Mouse (Mus musculus) megakaryocyte-erythroid progenitor cell, adult 5 weeks (primary cell): ENCODE results near the gene Olfr1128. TPM values are rescaled to one million over a fixed set of nuclear protein-coding genes. Genes with fewer than 3 reads are reported as not detected.

ENCODE experiments used
- polyA plus RNA-seq: library from polyadenylated mRNA; stranded (reverse); fragments of >175 nt; gene quantifications from 2 replicates; pipeline ENCODE4 v1.2.3, GENCODE M21; 2012

Gene Olfr1128
- not detected in 2 replicates for polyA plus RNA-seq

GRCm38 (mm10) chr2:87545442-87545841 is at the start of gene Olfr1128:
TSS of gene Olfr1128 (minus strand) at chr2:87545542.

GRCm38 (mm10) chr2:87573602-87574001 is 28.3 kb upstream of the Olfr1128 start, which contains the start of gene Olfr1129:
TSS of gene Olfr1129 (plus strand) at chr2:87573902.

GRCm38 (mm10) chr2:87531496-87531895 is 13.8 kb downstream of the Olfr1128 start, which contains the start of gene Olfr153:
TSS of gene Olfr153 (plus strand) at chr2:87531796.

GRCm38 (mm10) chr2:87506265-87506664 is 39.1 kb downstream of the Olfr1128 start, which contains the start of gene Pramel6:
TSS of gene Pramel6 (plus strand) at chr2:87506565.

GRCm38 (mm10) chr2:87496993-87497392 is 48.3 kb downstream of the Olfr1128 start, which contains the start of gene Pramel7:
TSS of gene Pramel7 (minus strand) at chr2:87497093.

Other genes with a start within 250 kb of the Olfr1128 start
- not detected in 2 replicates for gene Olfr1118, start 238.0 kb downstream of the Olfr1128 start, polyA plus RNA-seq
- gene Olfr1120, start 190.7 kb downstream of the Olfr1128 start, polyA plus RNA-seq, result not detected in 2 replicates
- gene Olfr1121, start 175.6 kb downstream of the Olfr1128 start, polyA plus RNA-seq, result not detected in 2 replicates
- gene Olfr1122, start 159.7 kb downstream of the Olfr1128 start, polyA plus RNA-seq, result not detected in 2 replicates
- not detected in 2 replicates for gene Olfr1123, start 128.9 kb downstream of the Olfr1128 start, polyA plus RNA-seq
- gene Olfr1124, start 115.3 kb downstream of the Olfr1128 start, polyA plus RNA-seq, result 0.02 TPM in 1 of 2 replicates, not detected in the other
- not detected in 2 replicates for gene Olfr1126, start 91.6 kb downstream of the Olfr1128 start, polyA plus RNA-seq
- not detected in 2 replicates for gene Pramel7, start 48.4 kb downstream of the Olfr1128 start, polyA plus RNA-seq
- not detected in 2 replicates for gene Pramel6, start 39.0 kb downstream of the Olfr1128 start, polyA plus RNA-seq
- not detected in 2 replicates for gene Olfr153, start 13.7 kb downstream of the Olfr1128 start, polyA plus RNA-seq
- gene Olfr1129, start 28.4 kb upstream of the Olfr1128 start, polyA plus RNA-seq, result not detected in 2 replicates
- gene Olfr1130, start 60.7 kb upstream of the Olfr1128 start, polyA plus RNA-seq, result not detected in 2 replicates
- gene Olfr1131, start 81.6 kb upstream of the Olfr1128 start, polyA plus RNA-seq, result not detected in 2 replicates
- not detected in 2 replicates for gene Olfr1132, start 92.0 kb upstream of the Olfr1128 start, polyA plus RNA-seq
- gene Olfr1133, start 101.8 kb upstream of the Olfr1128 start, polyA plus RNA-seq, result not detected in 2 replicates
- not detected in 2 replicates for gene Olfr1134, start 112.9 kb upstream of the Olfr1128 start, polyA plus RNA-seq
- not detected in 2 replicates for gene Olfr1135, start 128.1 kb upstream of the Olfr1128 start, polyA plus RNA-seq
- gene Olfr1136, start 148.4 kb upstream of the Olfr1128 start, polyA plus RNA-seq, result not detected in 2 replicates
- gene Olfr1137, start 167.6 kb upstream of the Olfr1128 start, polyA plus RNA-seq, result not detected in 2 replicates
- not detected in 2 replicates for gene Olfr1138, start 194.4 kb upstream of the Olfr1128 start, polyA plus RNA-seq
- gene Olfr1140, start 198.2 kb upstream of the Olfr1128 start, polyA plus RNA-seq, result not detected in 2 replicates
- not detected in 2 replicates for gene Olfr1141, start 208.4 kb upstream of the Olfr1128 start, polyA plus RNA-seq
- not detected in 2 replicates for gene Olfr152, start 233.9 kb upstream of the Olfr1128 start, polyA plus RNA-seq